Mouse (Mus musculus) layer of hippocampus, postnatal 14 days (tissue): Measurements from ENCODE around the gene Mapk10. TPM values are rescaled to one million over a fixed set of nuclear protein-coding genes. Genes with fewer than 3 reads are reported as not detected.
"Not testable (repeated sequence)": the region's sequence is repeated elsewhere in the genome, so short reads cannot be mapped to it uniquely, and the experiment has no call there.

Experiments used
- DNase-seq, 2 experiments: peaks; one replicate each; pipeline ENCODE4 v3.0.0; 2021 to 2022; ENCODE audit warnings: low spot score in 2 of 2, mixed read lengths in 1 of 2
- total RNA-seq, 2 experiments: library from RNA; stranded (reverse); gene quantifications; 2 replicates each; pipeline ENCODE4 v1.2.3; 2021

Gene Mapk10
- total RNA-seq, 2 experiments from 2014 or later: 342 to 385 TPM

DNA sequence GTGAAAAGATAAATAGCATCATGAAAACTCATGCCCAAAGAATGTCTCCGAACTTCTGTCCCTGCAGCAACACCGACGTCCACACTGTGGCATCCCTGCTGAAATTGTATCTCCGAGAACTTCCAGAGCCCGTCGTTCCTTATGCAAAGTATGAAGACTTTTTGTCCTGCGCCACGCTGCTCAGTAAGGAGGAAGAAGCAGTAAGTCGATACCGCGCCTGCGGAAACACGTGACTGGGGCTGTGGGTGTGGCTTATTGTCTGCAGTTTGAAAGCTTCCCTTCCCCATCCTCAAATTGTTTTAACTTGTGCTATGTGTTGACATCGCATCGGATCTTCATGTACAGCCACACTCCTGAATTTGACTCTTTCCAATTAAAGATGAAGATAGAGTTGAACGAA lies 335.5 kb downstream of the Mapk10 start:
- DNase-seq: no peak

DNA sequence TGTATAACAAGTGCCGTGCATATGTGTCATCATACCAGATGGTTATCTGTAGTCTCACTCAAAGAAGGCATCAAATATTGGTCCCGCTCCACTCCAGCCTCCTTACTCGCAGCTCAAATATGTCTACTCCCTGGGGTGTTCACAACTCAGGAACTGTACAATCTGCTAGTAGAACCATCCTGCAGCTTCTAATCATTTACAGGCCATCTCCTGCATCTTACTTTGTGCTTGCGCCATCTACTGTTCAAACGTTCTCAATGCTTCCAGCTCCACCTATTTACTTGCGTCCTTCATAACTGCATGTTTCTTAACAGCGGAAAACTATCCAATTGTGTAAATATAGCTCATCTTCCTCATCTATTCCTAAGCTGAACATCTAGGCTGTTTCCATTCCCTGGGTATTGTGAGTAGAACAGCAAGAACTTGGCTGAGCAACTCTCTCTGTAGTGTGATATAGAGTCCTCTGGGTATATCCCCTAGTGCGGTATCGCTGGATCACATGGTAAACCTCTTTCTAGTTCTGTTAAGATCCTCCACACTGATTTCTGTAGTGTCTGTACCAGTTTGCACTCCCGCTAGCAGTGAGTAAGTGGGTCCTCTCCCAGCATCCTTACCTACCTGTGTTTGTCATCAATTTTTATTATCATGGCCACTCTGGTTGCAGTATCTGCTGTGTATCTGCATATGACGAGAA lies 336.4 kb downstream of the Mapk10 start:
- DNase-seq: peak; percentile 41 to 89

DNA sequence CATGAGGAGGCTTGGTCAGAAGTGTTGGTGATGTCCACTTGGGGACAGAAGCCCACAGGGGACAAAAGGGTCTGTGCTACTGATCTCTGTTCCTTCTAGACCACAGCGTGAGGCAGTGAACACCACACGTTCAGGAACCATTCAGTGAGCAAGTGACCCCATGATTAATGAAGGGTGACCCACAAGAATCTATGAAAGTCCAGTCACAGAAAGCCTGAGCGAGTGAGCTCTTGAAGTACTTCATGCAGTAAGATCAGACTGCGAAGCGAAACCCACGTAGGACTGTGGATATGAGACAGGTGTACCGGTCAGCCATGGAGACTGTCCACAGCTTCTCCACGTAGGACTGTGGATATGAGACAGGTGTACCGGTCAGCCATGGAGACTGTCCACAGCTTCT lies 338.1 kb downstream of the Mapk10 start:
- DNase-seq: not testable (repeated sequence)

DNA sequence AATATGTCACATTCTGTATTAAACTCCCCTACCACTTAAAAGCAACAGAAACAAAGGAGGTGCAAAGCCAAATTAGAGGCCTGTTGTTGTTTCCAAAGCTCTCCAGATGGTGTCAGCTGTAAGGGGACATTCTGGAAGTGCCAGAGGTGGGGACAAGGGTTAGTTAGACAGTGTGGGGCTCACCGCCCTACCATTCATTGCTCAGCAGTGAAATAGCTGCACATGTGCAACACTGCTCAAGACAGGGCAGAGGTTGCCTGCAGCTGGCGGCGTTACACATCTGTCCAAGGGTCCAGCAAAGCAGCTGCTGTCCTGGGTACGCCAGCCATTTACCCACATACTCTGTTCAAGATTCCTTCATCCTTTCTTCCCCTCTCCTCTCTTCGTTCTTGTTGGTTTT lies 342.9 kb downstream of the Mapk10 start:
- DNase-seq: no peak

DNA sequence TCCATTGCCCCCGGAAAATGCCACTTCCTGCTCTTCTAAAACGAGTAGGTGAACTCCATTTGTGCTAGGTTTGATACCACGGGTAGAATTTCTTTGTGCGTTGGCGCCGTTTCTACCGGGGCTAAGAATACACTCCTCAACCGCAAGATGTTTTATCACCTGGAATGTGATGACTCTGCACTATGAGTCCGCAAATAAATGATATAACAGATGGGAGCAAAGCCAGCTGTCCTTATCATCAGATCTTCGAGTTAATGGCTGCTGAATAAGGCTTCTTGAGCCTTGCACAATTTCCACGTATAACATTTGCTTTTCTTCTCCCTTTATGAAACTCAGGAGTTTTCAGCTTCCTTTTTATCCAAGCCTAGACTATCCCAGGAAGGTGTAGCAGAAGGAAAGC lies 351.4 kb downstream of the Mapk10 start:
- no peak for DNase-seq

DNA sequence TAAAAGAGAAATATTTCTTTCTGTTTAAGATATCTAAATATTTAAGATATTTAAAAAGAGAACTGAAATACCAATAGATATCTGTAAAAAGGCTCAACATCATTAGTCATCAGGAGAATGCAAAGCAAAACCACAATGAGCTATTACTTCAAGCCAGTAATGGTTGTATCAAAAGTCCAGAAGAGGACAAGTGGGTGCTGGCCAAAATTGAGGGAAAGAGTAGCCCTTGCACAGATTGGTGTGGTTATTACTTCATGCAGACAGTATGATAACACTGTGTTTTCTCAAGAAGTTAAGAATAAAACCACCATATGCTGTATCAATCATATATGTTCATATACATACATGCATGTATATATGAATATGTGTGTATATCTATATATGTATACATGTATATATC lies 353.1 kb downstream of the Mapk10 start:
- DNase-seq: no peak

Other genes with a start within 250 kb of the Mapk10 start
- gene Ptpn13, start 213.9 kb upstream of the Mapk10 start, total RNA-seq: 10 to 100 TPM in 1 of 2 experiments, 1 to 10 TPM in 1; 8.2 to 10.1 TPM